Mouse (Mus musculus) MEL (cell line): ENCODE results near the gene Gab3. TPM values are rescaled to one million over a fixed set of nuclear protein-coding genes. Genes with fewer than 3 reads are reported as not detected.

Experiments
- DNase-seq: peaks from one replicate; pipeline ENCODE4 v3.0.0; 2011; ENCODE audit warnings: low read depth, low spot score
- H3K27ac ChIP-seq: 2 replicates; pipeline ENCODE4 v1.5.1; 2012; ENCODE audit warnings: low read depth, mild to moderate bottlenecking, control low read depth, low read length, moderate library complexity; ENCODE audit not compliant: control insufficient read depth
- H3K27me3 ChIP-seq, 2 experiments: fragments of 150-350 bp in 1 of 2; sonication (generic) in 1 of 2; 2 replicates each; pipeline ENCODE4 v1.6.1; 2012; ENCODE audit warnings: low read length in 2 of 2, mild to moderate bottlenecking in 2 of 2, improper control_type of control experiment in 1 of 2, moderate library complexity in 1 of 2; ENCODE audit not compliant: insufficient read depth in 2 of 2, control insufficient read depth in 1 of 2
- H3K36me3 ChIP-seq, 2 experiments: 2 replicates each; pipeline ENCODE4 v1.6.1; 2012 to 2014; ENCODE audit warnings: low read length in 2 of 2, improper control_type of control experiment in 1 of 2, inconsistent platforms in 1 of 2, mild to moderate bottlenecking in 1 of 2; ENCODE audit not compliant: insufficient read depth in 2 of 2, control insufficient read depth in 1 of 2
- H3K4me1 ChIP-seq, 2 experiments: fragments of 150-350 bp in 1 of 2; sonication (generic) in 1 of 2; 2 replicates each; pipeline ENCODE4 v1.6.1; 2012; ENCODE audit warnings: low read length in 2 of 2, improper control_type of control experiment in 1 of 2, mild to moderate bottlenecking in 1 of 2; ENCODE audit not compliant: insufficient read depth in 2 of 2, control insufficient read depth in 1 of 2
- H3K4me3 ChIP-seq, 2 experiments: fragments of 150-350 bp in 1 of 2; sonication (generic) in 1 of 2; 2 replicates each; pipeline ENCODE4 v1.5.1; 2012; ENCODE audit warnings: low read depth in 2 of 2, low read length in 2 of 2, mild to moderate bottlenecking in 2 of 2, moderate library complexity in 2 of 2, control low read depth in 1 of 2, improper control_type of control experiment in 1 of 2; ENCODE audit not compliant: control insufficient read depth in 1 of 2, insufficient read depth in 1 of 2
- H3K79me2 ChIP-seq: 2 replicates; pipeline ENCODE4 v1.6.1; 2012; ENCODE audit warnings: mild to moderate bottlenecking, low read length, moderate library complexity; ENCODE audit not compliant: control insufficient read depth, poor library complexity, insufficient read depth
- H3K9ac ChIP-seq: 2 replicates; pipeline ENCODE4 v1.6.1; 2012; ENCODE audit warnings: low read depth, mild to moderate bottlenecking, control low read depth, low read length, moderate library complexity; ENCODE audit not compliant: control insufficient read depth, poor library complexity, severe bottlenecking
- H3K9me3 ChIP-seq: fragments of 150-350 bp; sonication (generic); replicated peaks from 2 replicates; pipeline ENCODE4 v1.6.1; 2012; ENCODE audit warnings: mild to moderate bottlenecking, low read length, improper control_type of control experiment, moderate library complexity; ENCODE audit not compliant: insufficient read depth
- BHLHE40 ChIP-seq: IDR thresholded peaks from 2 replicates; pipeline ENCODE4 v1.6.1; 2012; ENCODE audit warnings: low read depth, mild to moderate bottlenecking, inconsistent platforms, low read length, improper control_type of control experiment, borderline replicate concordance
- CHD1 ChIP-seq: IDR thresholded peaks from 2 replicates; pipeline ENCODE4 v1.6.1; 2012; ENCODE audit warnings: low read depth, mild to moderate bottlenecking, inconsistent platforms, low read length, improper control_type of control experiment
- CTCF ChIP-seq, 3 experiments: IDR thresholded peaks in 2 of 3; conservative IDR thresholded peaks in 1 of 3; 2 replicates each; pipeline ENCODE4 v1.5.1; 2011 to 2012; ENCODE audit warnings: low read length in 3 of 3, low read depth in 2 of 3, mild to moderate bottlenecking in 2 of 3, improper control_type of control experiment in 1 of 3, inconsistent platforms in 1 of 3, mixed read lengths in 1 of 3, moderate library complexity in 1 of 3; ENCODE audit not compliant: control insufficient read depth in 1 of 3, insufficient read depth in 1 of 3, poor library complexity in 1 of 3, severe bottlenecking in 1 of 3
- ETS1 ChIP-seq: IDR thresholded peaks from 2 replicates; pipeline ENCODE4 v1.6.1; 2012; ENCODE audit warnings: low read depth, mild to moderate bottlenecking, inconsistent platforms, low read length, improper control_type of control experiment, moderate library complexity
- JUND ChIP-seq: IDR thresholded peaks from 2 replicates; pipeline ENCODE4 v1.6.1; 2011; ENCODE audit warnings: low read depth, mild to moderate bottlenecking, improper control_type of control experiment, low read length
- MAX ChIP-seq: IDR thresholded peaks from 2 replicates; pipeline ENCODE4 v1.6.1; 2011; ENCODE audit warnings: low read length, improper control_type of control experiment
- MXI1 ChIP-seq: IDR thresholded peaks from 2 replicates; pipeline ENCODE4 v1.6.1; 2011; ENCODE audit warnings: mild to moderate bottlenecking, low read depth, low read length, improper control_type of control experiment
- RAD21 ChIP-seq: IDR thresholded peaks from 2 replicates; pipeline ENCODE4 v1.6.1; 2011; ENCODE audit warnings: mild to moderate bottlenecking, low read depth, low read length, improper control_type of control experiment
- SMC3 ChIP-seq: IDR thresholded peaks from 2 replicates; pipeline ENCODE4 v1.6.1; 2011; ENCODE audit warnings: low read depth, low read length, improper control_type of control experiment
- USF1 ChIP-seq: IDR thresholded peaks from 2 replicates; pipeline ENCODE4 v1.6.1; 2014; ENCODE audit warnings: low read depth, mild to moderate bottlenecking, inconsistent platforms, low read length, improper control_type of control experiment, moderate library complexity
- polyA plus RNA-seq, 2 experiments: library from polyadenylated mRNA; stranded (reverse) in 1 of 2; unstranded in 1 of 2; fragments of >175 nt in 1 of 2; fragments of >200 nt in 1 of 2; gene quantifications; 2 replicates each; pipeline versions ENCODE4 v1.2.1 to v1.2.4; 2012; ENCODE audit warnings: low replicate concordance in 2 of 2, low read depth in 1 of 2; ENCODE audit not compliant: insufficient read length in 2 of 2, insufficient read depth in 1 of 2, missing spikeins in 1 of 2
- total RNA-seq: library from RNA; depleted of rRNA; stranded (reverse); fragments of 300-350 nt; gene quantifications from 2 replicates; pipeline ENCODE4 v1.2.3, GENCODE M21; 2012

The Gab3 gene
- total and polyA plus RNA-seq, 3 experiments: 0.23 to 0.70 TPM; not detected in 1

GRCm38 (mm10) chrX:75083982-75084773 is 1.1 kb downstream of the Gab3 start:
- Histone ChIP-seq H3K9ac (peak overlapping the region; percentile 70), H3K4me1 (no peaks in the 10 kb centered on the region), H3K27ac (peak overlapping the region; percentile 47), H3K9me3 (no peaks in the 10 kb centered on the region), H3K36me3 (no peaks in the 10 kb centered on the region), H3K27me3 (no peaks in the 10 kb centered on the region), H3K4me3 (peak overlapping the region; percentile 90 to 92), H3K79me2 (no peaks in the 10 kb centered on the region)
- TF ChIP-seq ETS1 (0 out of 2 replicates have a peak, but pooled peaks have one; percentile 25), CTCF (IDR thresholded peaks at IDR 0.05 in 2 of 3, conservative IDR thresholded peaks at IDR 0.05 in 1 of 3; ENCODE audit: control insufficient read depth in 1 of 3, insufficient read depth in 1 of 3, low read depth in 2 of 3, low read length in 3 of 3, poor library complexity in 1 of 3, severe bottlenecking in 1 of 3) (no peak), USF1 (peak; percentile 57; the same call in 1 of the 2 replicates), MAX (no peak), RAD21 (no peak)
- no peak for DNase-seq

GRCm38 (mm10) chrX:75082351-75082750 is 2.9 kb downstream of the Gab3 start:
- H3K9me3 ChIP-seq: no peaks in the 10 kb centered on the region
- no peaks in the 10 kb centered on the region for H3K4me1 ChIP-seq
- TF ChIP-seq CHD1 (no peak), RAD21 (peak; percentile 8), SMC3 (peak; percentile 35; the same call in 1 of the 2 replicates), MXI1 (no peak), CTCF (IDR thresholded peaks at IDR 0.05 in 2 of 3, conservative IDR thresholded peaks at IDR 0.05 in 1 of 3; ENCODE audit: control insufficient read depth in 1 of 3, insufficient read depth in 1 of 3, low read depth in 2 of 3, low read length in 3 of 3, poor library complexity in 1 of 3, severe bottlenecking in 1 of 3) (peak; percentile 9 to 40 (median 34); a peak in 4 of 6 replicates)
- no peak overlapping the region for H3K4me3 ChIP-seq
- no peaks in the 10 kb centered on the region for H3K36me3 ChIP-seq
- H3K27ac ChIP-seq: no peak overlapping the region
- H3K27me3 ChIP-seq: no peaks in the 10 kb centered on the region
- no peaks in the 10 kb centered on the region for H3K79me2 ChIP-seq
- H3K9ac ChIP-seq: no peak overlapping the region
- DNase-seq: no peak

DNA sequence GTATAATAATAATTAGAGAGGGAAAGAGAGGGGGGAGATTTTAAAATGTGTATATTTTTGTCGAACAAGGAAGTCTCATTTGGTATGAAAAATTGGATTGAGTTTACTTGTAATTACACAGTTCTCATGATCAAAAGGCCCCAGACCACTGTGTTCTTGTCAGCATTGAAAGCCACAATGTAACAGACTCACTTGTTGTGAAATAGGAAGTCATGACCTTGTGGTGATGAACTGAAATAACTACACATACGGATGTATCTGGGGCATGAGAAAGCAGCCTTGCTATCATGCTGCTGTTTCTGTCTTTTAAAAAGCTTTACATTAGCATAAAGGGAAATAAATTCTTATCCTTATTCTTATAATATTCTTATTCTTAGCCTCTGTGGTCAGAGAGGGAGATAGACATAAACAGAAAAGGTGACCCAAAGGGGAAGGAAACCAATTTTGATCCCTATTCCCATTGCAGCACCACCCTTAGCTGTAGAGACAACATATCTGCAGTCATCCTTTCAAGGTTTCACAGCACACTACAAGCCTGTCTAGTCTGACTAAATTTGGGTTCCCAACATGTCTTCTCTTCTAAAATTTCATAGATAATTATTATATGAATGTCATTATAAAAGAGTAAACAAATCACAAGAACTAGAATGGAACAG is 29.0 kb downstream of the Gab3 start:
- H3K9me3 ChIP-seq: no peaks in the 10 kb centered on the region
- no peak overlapping the region for H3K27ac ChIP-seq
- H3K4me3 ChIP-seq: no peak overlapping the region
- H3K36me3 ChIP-seq: no peaks in the 10 kb centered on the region
- TF ChIP-seq JUND (no peak), BHLHE40 (no peak)
- no peaks in the 10 kb centered on the region for H3K79me2 ChIP-seq
- H3K9ac ChIP-seq: no peak overlapping the region
- H3K4me1 ChIP-seq: no peaks in the 10 kb centered on the region
- no peak for DNase-seq
- H3K27me3 ChIP-seq: no peaks in the 10 kb centered on the region
